Mouse (Mus musculus): ENCODE data around the gene Olfr807. TPM values are rescaled to one million over a fixed set of nuclear protein-coding genes. Genes with fewer than 3 reads are reported as not detected.

Olfr807 gene
- not detected in 2 replicates for polyA plus RNA-seq (2015; fragmentation: Nextera tagmentation; extraction: Ambion mirVana)

GRCm38 (mm10) chr10:129757693-129758092 lies at the start of gene Olfr807:
Gene Olfr807, minus strand, starts transcription at chr10:129757793.

DNA sequence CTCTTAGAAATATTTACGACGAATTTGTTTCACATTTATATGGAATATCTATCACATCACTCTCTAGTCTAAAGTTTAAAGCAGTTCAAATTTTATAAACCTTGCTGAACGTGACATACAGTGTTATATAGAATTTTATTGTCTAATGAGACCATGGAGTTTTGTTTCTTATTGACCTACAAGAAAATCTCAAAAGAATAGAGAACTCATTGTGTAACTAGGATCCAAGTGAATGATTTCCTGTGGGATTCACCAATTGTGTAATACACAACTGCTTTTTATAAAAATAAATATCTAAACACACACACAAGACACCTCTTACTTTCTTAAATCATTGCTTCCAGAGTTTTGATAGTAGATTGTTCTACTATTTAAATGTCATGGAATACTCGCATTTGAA lies 46.7 kb upstream of the Olfr807 start, which contains the start of gene Olfr811:
Gene Olfr811 (minus strand): TSS at position 101 of the 400 bp plus-strand sequence.

GRCm38 (mm10) chr10:129794817-129795216 lies 37.2 kb upstream of the Olfr807 start, which contains the start of gene Olfr810:
Gene Olfr810, minus strand, starts transcription at chr10:129794917.

DNA sequence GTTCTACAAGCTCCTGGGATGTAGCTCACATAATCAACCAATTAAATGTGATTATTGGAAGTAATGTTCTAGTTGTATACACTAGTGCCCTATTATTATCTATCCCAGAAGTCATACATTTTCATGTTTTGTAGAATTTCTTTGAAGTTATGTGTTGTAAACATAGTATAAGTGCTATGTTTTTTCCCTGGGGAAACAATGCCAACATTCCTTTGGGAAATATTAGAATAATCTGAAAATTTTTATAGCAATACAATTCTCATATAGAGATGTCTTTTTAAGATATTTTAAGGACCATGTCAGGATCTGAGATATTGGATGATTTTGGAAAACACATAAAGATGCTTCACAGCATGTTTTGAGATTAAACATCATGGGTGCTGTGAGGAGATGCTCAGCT lies 16.7 kb upstream of the Olfr807 start, which contains the start of gene Olfr809:
Gene Olfr809 (plus strand): TSS at position 301 of the 400 bp plus-strand sequence.

DNA sequence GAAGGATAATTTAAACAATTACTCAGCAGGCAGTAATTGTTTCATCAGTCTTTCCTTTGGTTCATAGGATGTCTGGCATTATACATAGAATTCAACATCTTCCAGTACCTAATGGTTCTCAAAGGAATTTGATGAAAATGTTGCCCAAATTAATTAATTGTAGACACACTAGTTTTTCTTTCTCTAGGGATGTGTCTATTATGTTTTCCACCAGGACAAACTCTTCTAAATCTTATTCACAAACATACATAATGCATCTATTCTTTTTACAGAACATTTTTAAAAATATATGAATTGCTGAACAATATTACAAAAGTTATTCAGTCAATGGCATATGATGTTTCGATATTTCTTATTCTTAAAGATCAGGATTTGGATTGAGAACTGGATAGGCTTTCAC lies 7.6 kb upstream of the Olfr807 start, which contains the start of gene Olfr808:
Gene Olfr808 (plus strand): TSS at position 301 of the 400 bp plus-strand sequence.

DNA sequence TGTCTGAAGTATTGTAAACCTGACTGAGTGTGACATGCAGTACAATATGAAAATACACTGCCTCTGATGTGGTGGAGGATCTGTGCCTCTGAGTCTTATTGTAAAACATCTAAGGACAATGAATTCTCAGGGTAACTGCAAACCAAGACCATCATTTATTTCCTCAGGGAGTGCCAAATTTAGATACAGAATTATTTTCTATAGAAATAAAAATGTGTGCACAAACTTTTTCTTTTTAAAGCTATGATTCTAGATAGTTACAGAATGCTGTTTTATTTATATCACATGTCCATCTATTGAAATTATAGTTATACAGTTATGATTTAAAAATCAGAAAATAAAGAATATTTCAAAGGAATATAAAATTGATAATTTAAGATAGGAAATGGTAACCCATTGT lies 15.8 kb downstream of the Olfr807 start, which contains the start of gene Olfr806:
Gene Olfr806 (minus strand): TSS at position 101 of the 400 bp plus-strand sequence.

GRCm38 (mm10) chr10:129729275-129729674 lies 28.3 kb downstream of the Olfr807 start, which contains the start of gene Olfr805:
Gene Olfr805, minus strand, starts transcription at chr10:129729375.

Other genes with a start within 250 kb of the Olfr807 start
- not detected in 2 replicates for gene Olfr791, start 236.0 kb downstream of the Olfr807 start, polyA plus RNA-seq (2015; fragmentation: Nextera tagmentation; extraction: Ambion mirVana)
- not detected in 2 replicates for gene Olfr792, start 218.6 kb downstream of the Olfr807 start, polyA plus RNA-seq (2015; fragmentation: Nextera tagmentation; extraction: Ambion mirVana)
- gene Olfr794, start 190.1 kb downstream of the Olfr807 start, polyA plus RNA-seq (2015; fragmentation: Nextera tagmentation; extraction: Ambion mirVana) = not detected in 2 replicates
- not detected in 2 replicates for gene Olfr796, start 145.2 kb downstream of the Olfr807 start, polyA plus RNA-seq (2015; fragmentation: Nextera tagmentation; extraction: Ambion mirVana)
- gene Olfr798, start 129.9 kb downstream of the Olfr807 start, polyA plus RNA-seq (2015; fragmentation: Nextera tagmentation; extraction: Ambion mirVana) = not detected in 2 replicates
- gene Olfr799, start 120.3 kb downstream of the Olfr807 start, polyA plus RNA-seq (2015; fragmentation: Nextera tagmentation; extraction: Ambion mirVana) = not detected in 2 replicates
- gene Olfr800, start 100.1 kb downstream of the Olfr807 start, polyA plus RNA-seq (2015; fragmentation: Nextera tagmentation; extraction: Ambion mirVana) = not detected in 2 replicates
- not detected in 2 replicates for gene Olfr801, start 83.9 kb downstream of the Olfr807 start, polyA plus RNA-seq (2015; fragmentation: Nextera tagmentation; extraction: Ambion mirVana)
- 0.02 TPM in 1 of 2 replicates, not detected in the other for gene Olfr802, start 69.6 kb downstream of the Olfr807 start, polyA plus RNA-seq (2015; fragmentation: Nextera tagmentation; extraction: Ambion mirVana)
- not detected in 2 replicates for gene Olfr803, start 63.5 kb downstream of the Olfr807 start, polyA plus RNA-seq (2015; fragmentation: Nextera tagmentation; extraction: Ambion mirVana)
- not detected in 2 replicates for gene Olfr804, start 54.6 kb downstream of the Olfr807 start, polyA plus RNA-seq (2015; fragmentation: Nextera tagmentation; extraction: Ambion mirVana)
- not detected in 2 replicates for gene Olfr805, start 28.4 kb downstream of the Olfr807 start, polyA plus RNA-seq (2015; fragmentation: Nextera tagmentation; extraction: Ambion mirVana)
- not detected in 2 replicates for gene Olfr806, start 15.9 kb downstream of the Olfr807 start, polyA plus RNA-seq (2015; fragmentation: Nextera tagmentation; extraction: Ambion mirVana)
- gene Olfr808, start 7.7 kb upstream of the Olfr807 start, polyA plus RNA-seq (2015; fragmentation: Nextera tagmentation; extraction: Ambion mirVana) = not detected in 2 replicates
- not detected in 2 replicates for gene Olfr809, start 16.8 kb upstream of the Olfr807 start, polyA plus RNA-seq (2015; fragmentation: Nextera tagmentation; extraction: Ambion mirVana)
- gene Olfr810, start 37.1 kb upstream of the Olfr807 start, polyA plus RNA-seq (2015; fragmentation: Nextera tagmentation; extraction: Ambion mirVana) = not detected in 2 replicates
- gene Olfr811, start 46.6 kb upstream of the Olfr807 start, polyA plus RNA-seq (2015; fragmentation: Nextera tagmentation; extraction: Ambion mirVana) = not detected in 2 replicates
- not detected in 2 replicates for gene Olfr812, start 88.3 kb upstream of the Olfr807 start, polyA plus RNA-seq (2015; fragmentation: Nextera tagmentation; extraction: Ambion mirVana)
- not detected in 2 replicates for gene Olfr813, start 97.6 kb upstream of the Olfr807 start, polyA plus RNA-seq (2015; fragmentation: Nextera tagmentation; extraction: Ambion mirVana)
- not detected in 2 replicates for gene Olfr814, start 122.1 kb upstream of the Olfr807 start, polyA plus RNA-seq (2015; fragmentation: Nextera tagmentation; extraction: Ambion mirVana)
- gene Olfr815, start 148.1 kb upstream of the Olfr807 start, polyA plus RNA-seq (2015; fragmentation: Nextera tagmentation; extraction: Ambion mirVana) = not detected in 2 replicates
- gene Olfr816, start 157.8 kb upstream of the Olfr807 start, polyA plus RNA-seq (2015; fragmentation: Nextera tagmentation; extraction: Ambion mirVana) = not detected in 2 replicates
- gene Olfr818, start 191.3 kb upstream of the Olfr807 start, polyA plus RNA-seq (2015; fragmentation: Nextera tagmentation; extraction: Ambion mirVana) = not detected in 2 replicates
- gene Olfr819, start 209.5 kb upstream of the Olfr807 start, polyA plus RNA-seq (2015; fragmentation: Nextera tagmentation; extraction: Ambion mirVana) = not detected in 2 replicates
- gene Olfr247, start 218.3 kb upstream of the Olfr807 start, polyA plus RNA-seq (2015; fragmentation: Nextera tagmentation; extraction: Ambion mirVana) = not detected in 2 replicates
- not detected in 2 replicates for gene Gm10310, start 227.3 kb upstream of the Olfr807 start, polyA plus RNA-seq (2015; fragmentation: Nextera tagmentation; extraction: Ambion mirVana)

Measured in spleen, postnatal 0 days (tissue).